ENCODE assay signal across 7 mouse cellular contexts in genomic region chr4:82536435-82537278, GRCm38 (mm10).
DNase-seq lines count a peak whose midpoint lies in the region; ATAC-seq and TF ChIP-seq lines count a peak whose summit lies in the region.

No protein-coding gene starts in this region.

- no peak for TF ChIP-seq POLR2A in limb, embryonic 14.5 days (IDR thresholded peaks at IDR 0.05; ENCODE audit: borderline replicate concordance, extremely low read depth, insufficient read depth, insufficient read length)
- no peak for TF ChIP-seq POLR2A in small intestine, adult 2 months (IDR thresholded peaks at IDR 0.05; ENCODE audit: low read depth, low read length)

- H3K4me2 ChIP-seq in embryonic facial prominence, embryonic 12.5 days (replicated peaks) = peak overlapping the region; percentile 65
- H3K4me2 ChIP-seq in limb, embryonic 14.5 days (replicated peaks; ENCODE audit: low read depth, low read length, severe bottlenecking) = peak overlapping the region; percentile 74

- H3K9ac ChIP-seq in embryonic facial prominence, embryonic 12.5 days = peak overlapping the region; percentile 51
- peak overlapping the region; percentile 65 for H3K9ac ChIP-seq in limb, embryonic 14.5 days (ENCODE audit: low read depth, low read length, severe bottlenecking)

- DNase-seq in right cerebral cortex, postnatal 10 days (ENCODE audit: low spot score in 2 of 2) = peak; percentile 58 to 59
- DNase-seq in right cerebral cortex, postnatal 36 days (ENCODE audit: low spot score in 2 of 2) = no peak
- DNase-seq in heart, postnatal 4 days = peak; percentile 37
- DNase-seq in limb, embryonic 14.5 days (ENCODE audit: low spot score) = peak; percentile 19
- no peak for DNase-seq in thymus, postnatal 25 days

- no peak for TF ChIP-seq CTCF in small intestine, adult 2 months (IDR thresholded peaks at IDR 0.05; ENCODE audit: extremely low read depth, insufficient read length, insufficient replicate concordance, low read depth, low read length)

- H3K4me1 ChIP-seq in embryonic facial prominence, embryonic 12.5 days = peaks cover 36% of the 10 kb centered on the region
- H3K4me1 ChIP-seq in limb, embryonic 14.5 days (ENCODE audit: control insufficient read depth, insufficient read depth, low read length) = peaks cover 52% of the 10 kb centered on the region
- H3K4me1 ChIP-seq in small intestine, adult 2 months (ENCODE audit: control insufficient read depth, insufficient read depth, insufficient read length, low read length) = peaks cover 4% of the 10 kb centered on the region

- no peak overlapping the region for H3K27ac ChIP-seq in embryonic facial prominence, embryonic 12.5 days
- peak overlapping the region; percentile 72; the same call in 1 of the 2 replicates for H3K27ac ChIP-seq in limb, embryonic 14.5 days (replicated peaks; ENCODE audit: low read depth, low read length)
- no peak overlapping the region for H3K27ac ChIP-seq in small intestine, adult 2 months (ENCODE audit: insufficient read depth, low read depth, low read length)

- H3K27me3 ChIP-seq in embryonic facial prominence, embryonic 12.5 days = peaks cover 7% of the 10 kb centered on the region; the same call in 1 of the 2 replicates
- peaks cover 6% of the 10 kb centered on the region; the same call in 1 of the 2 replicates for H3K27me3 ChIP-seq in limb, embryonic 14.5 days (ENCODE audit: control insufficient read depth, insufficient read depth, low read length)
- peaks cover 36% of the 10 kb centered on the region for H3K27me3 ChIP-seq in small intestine, adult 2 months (ENCODE audit: control insufficient read depth, insufficient read depth, low read length)

- no peaks in the 10 kb centered on the region for H3K9me3 ChIP-seq in embryonic facial prominence, embryonic 12.5 days
- H3K9me3 ChIP-seq in limb, embryonic 14.5 days (ENCODE audit: control insufficient read depth, low read length) = no peaks in the 10 kb centered on the region

- H3K36me3 ChIP-seq in embryonic facial prominence, embryonic 12.5 days = no peaks in the 10 kb centered on the region
- no peaks in the 10 kb centered on the region for H3K36me3 ChIP-seq in limb, embryonic 14.5 days (ENCODE audit: control insufficient read depth, insufficient read depth, low read length)
- no peaks in the 10 kb centered on the region for H3K36me3 ChIP-seq in small intestine, adult 2 months (ENCODE audit: control insufficient read depth, insufficient read depth, low read length)

- ATAC-seq in embryonic facial prominence, embryonic 12.5 days (ENCODE audit: insufficient number of reproducible peaks, insufficient read depth, low FRiP score, low TSS enrichment) = no peak
- ATAC-seq in limb, embryonic 14.5 days (ENCODE audit: low FRiP score, low read depth) = no peak

- WGBS in embryonic facial prominence, embryonic 12.5 days = 6% methylated on average over 36 of the region's 36 CpGs
- 8% methylated on average over 36 of the region's 36 CpGs for WGBS in limb, embryonic 14.5 days
- 42% methylated on average over 36 of the region's 36 CpGs for WGBS in small intestine, adult 2 months

- peak overlapping the region; percentile 38 for H3K4me3 ChIP-seq in embryonic facial prominence, embryonic 12.5 days
- peak overlapping the region; percentile 38 for H3K4me3 ChIP-seq in limb, embryonic 14.5 days (replicated peaks; ENCODE audit: low read length)
- H3K4me3 ChIP-seq in small intestine, adult 2 months (ENCODE audit: low read depth, low read length) = peak overlapping the region; percentile 55

Comparison
In these comparisons a context has a peak if more than half of its experiments do, and no peak if none do; other contexts are left out.
1. DNase-seq: peak in right cerebral cortex, postnatal 10 days (2 of 2), heart, postnatal 4 days (single experiment) and limb, embryonic 14.5 days (single experiment); none in right cerebral cortex, postnatal 36 days (0 of 2) and thymus, postnatal 25 days (single experiment).
2. Peak in every context shown above with its lines, with median percentiles within 50 percentile points of each other: H3K4me3 ChIP-seq.